Mouse (Mus musculus): Measurements from ENCODE around the gene Primpol. TPM values are rescaled to one million over a fixed set of nuclear protein-coding genes. Genes with fewer than 3 reads are reported as not detected.

The Primpol gene
- polyA plus RNA-seq, 1 experiment from 2014 or later = 11.4 TPM

DNA sequence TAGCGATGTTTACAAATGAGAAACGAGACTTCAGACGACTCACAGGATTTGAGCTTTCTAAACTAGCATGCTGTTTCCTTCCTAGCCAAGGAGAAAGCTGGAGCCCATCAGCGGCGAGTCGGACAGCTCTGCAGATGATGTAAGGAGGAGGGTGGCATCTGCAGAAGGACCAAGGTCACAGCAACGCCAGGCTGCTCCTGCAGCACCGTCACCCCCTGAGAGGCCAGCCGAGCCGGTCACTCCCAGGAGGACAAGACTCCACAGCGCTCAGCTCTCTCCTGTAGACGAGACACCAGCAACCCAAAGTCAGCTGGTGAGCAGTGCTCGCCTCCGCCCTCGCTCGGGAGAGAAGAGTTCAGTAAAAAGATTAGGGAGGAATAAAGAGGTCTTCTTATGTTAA is 54.7 kb downstream of the Primpol start:
- Histone ChIP-seq H3K4me3 (ENCODE audit: low read depth, low read length) (no peak overlapping the region), H3K27me3 (ENCODE audit: insufficient read depth, low read length) (no peaks in the 10 kb centered on the region), H3K4me1 (ENCODE audit: insufficient read depth) (no peaks in the 10 kb centered on the region), H3K9me3 (ENCODE audit: low read depth, low read length) (no peaks in the 10 kb centered on the region), H3K36me3 (ENCODE audit: insufficient read depth) (peaks cover 34% of the 10 kb centered on the region), H3K4me2 (no peak overlapping the region), H3K9ac (no peak overlapping the region), H3K27ac (ENCODE audit: low read depth) (no peak overlapping the region)
- 80% methylated on average over 16 of the region's 16 CpGs for WGBS
- no peak for ATAC-seq (ENCODE audit: insufficient read depth)
- DNase-seq = no peak
- no peak for TF ChIP-seq CTCF (IDR thresholded peaks at IDR 0.05; ENCODE audit: low read depth)

DNA sequence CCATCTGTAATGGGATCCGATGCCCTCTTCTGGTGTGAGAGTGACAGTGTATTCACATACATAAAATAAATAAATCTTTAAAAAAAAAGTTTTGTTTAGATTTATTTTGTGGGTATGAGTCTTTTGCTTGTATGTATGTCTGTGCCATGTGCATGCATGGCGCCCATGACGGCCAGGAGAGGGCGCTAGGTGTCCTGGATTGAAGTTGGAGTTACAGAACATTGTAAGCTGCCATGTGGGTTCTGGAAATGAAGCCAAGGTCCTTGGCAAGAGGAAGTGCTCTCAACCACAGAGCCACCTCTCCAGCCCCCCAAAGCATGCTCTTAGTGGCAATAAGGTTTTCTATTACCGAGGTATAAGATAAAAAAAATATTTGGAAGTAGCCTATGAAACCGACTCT is 57.6 kb downstream of the Primpol start:
- WGBS = 68% methylated on average over 6 of the region's 6 CpGs
- Histone ChIP-seq H3K4me2 (no peak overlapping the region), H3K27me3 (ENCODE audit: insufficient read depth, low read length) (no peaks in the 10 kb centered on the region), H3K27ac (ENCODE audit: low read depth) (no peak overlapping the region), H3K9me3 (ENCODE audit: low read depth, low read length) (no peaks in the 10 kb centered on the region), H3K9ac (no peak overlapping the region), H3K36me3 (ENCODE audit: insufficient read depth) (peaks cover 44% of the 10 kb centered on the region), H3K4me3 (ENCODE audit: low read depth, low read length) (no peak overlapping the region), H3K4me1 (ENCODE audit: insufficient read depth) (no peaks in the 10 kb centered on the region)
- TF ChIP-seq CTCF (IDR thresholded peaks at IDR 0.05; ENCODE audit: low read depth) = peak; percentile 59
- DNase-seq = peak; percentile 73
- no peak for ATAC-seq (ENCODE audit: insufficient read depth)

DNA sequence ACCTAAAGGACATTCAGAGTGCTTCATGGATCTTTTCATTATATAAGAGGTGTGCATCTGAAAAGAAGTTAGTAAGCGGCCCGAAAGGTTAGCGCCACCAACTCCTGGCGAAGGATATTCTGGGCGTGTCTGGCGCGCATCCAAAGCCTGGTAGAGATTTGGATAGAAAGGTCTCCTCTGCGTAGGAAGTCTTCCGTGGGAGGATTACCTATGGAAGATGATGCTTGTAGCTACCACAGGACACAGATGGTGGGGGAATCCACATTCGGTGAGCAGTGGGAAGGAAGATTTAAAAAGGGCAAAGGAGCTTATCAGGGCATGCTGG is 64.6 kb downstream of the Primpol start:
- peak overlapping the region; percentile 64 for H3K9ac ChIP-seq
- H3K4me2 ChIP-seq = peak overlapping the region; percentile 83
- WGBS = 1% methylated on average over 10 of the region's 10 CpGs
- H3K36me3 ChIP-seq (ENCODE audit: insufficient read depth) = peaks cover 18% of the 10 kb centered on the region
- no peaks in the 10 kb centered on the region for H3K9me3 ChIP-seq (ENCODE audit: low read depth, low read length)
- peak overlapping the region; percentile 79; the same call in 1 of the 2 replicates for H3K27ac ChIP-seq (ENCODE audit: low read depth)
- no peak for TF ChIP-seq CTCF (IDR thresholded peaks at IDR 0.05; ENCODE audit: low read depth)
- DNase-seq (peak; percentile 66), ATAC-seq (ENCODE audit: insufficient read depth) (no peak)
- peak overlapping the region; percentile 68 for H3K4me3 ChIP-seq (ENCODE audit: low read depth, low read length)
- H3K27me3 ChIP-seq (ENCODE audit: insufficient read depth, low read length) = no peaks in the 10 kb centered on the region
- peaks cover 4% of the 10 kb centered on the region; the same call in 1 of the 2 replicates for H3K4me1 ChIP-seq (ENCODE audit: insufficient read depth)

- peak within 1 kb of the TSS; percentile 68 for H3K4me3 ChIP-seq (ENCODE audit: low read depth, low read length)
- no peak for TF ChIP-seq CTCF (IDR thresholded peaks at IDR 0.05; ENCODE audit: low read depth)
- ATAC-seq (ENCODE audit: insufficient read depth) (peak; percentile 98), DNase-seq (peak; percentile 100)
- H3K9me3 ChIP-seq (ENCODE audit: low read depth, low read length) = no peaks in the 10 kb centered on the region
- peak within 1 kb of the TSS; percentile 83 for H3K4me2 ChIP-seq
- H3K36me3 ChIP-seq (ENCODE audit: insufficient read depth) = peaks cover 13% of the 10 kb centered on the region
- no peaks in the 10 kb centered on the region for H3K27me3 ChIP-seq (ENCODE audit: insufficient read depth, low read length)
- WGBS = under 1% methylated on average over 50 of the region's 50 CpGs
- H3K4me1 ChIP-seq (ENCODE audit: insufficient read depth) = peaks cover 4% of the 10 kb centered on the region; the same call in 1 of the 2 replicates
- H3K27ac ChIP-seq (ENCODE audit: low read depth) = peak within 1 kb of the TSS; percentile 80
- peak within 1 kb of the TSS; percentile 64 for H3K9ac ChIP-seq
These were observed 65.2 kb downstream of the Primpol start, which contains the start of gene Cenpu for GRCm38 (mm10) chr8:46551615-46552440. Cenpu (plus strand) TSS chr8:46552028.

- peaks cover 4% of the 10 kb centered on the region; the same call in 1 of the 2 replicates for H3K4me1 ChIP-seq (ENCODE audit: insufficient read depth)
- ATAC-seq (ENCODE audit: insufficient read depth) = no peak
- 0 out of 2 replicates have a peak overlapping the region, but pooled peaks have one; percentile 24 for H3K27ac ChIP-seq (ENCODE audit: low read depth)
- peaks cover 7% of the 10 kb centered on the region; the same call in 1 of the 2 replicates for H3K36me3 ChIP-seq (ENCODE audit: insufficient read depth)
- WGBS = 35% methylated on average over 4 of the region's 4 CpGs
- peak; percentile 14 for DNase-seq
- peak overlapping the region; percentile 83 for H3K4me2 ChIP-seq
- no peaks in the 10 kb centered on the region for H3K9me3 ChIP-seq (ENCODE audit: low read depth, low read length)
- H3K4me3 ChIP-seq (ENCODE audit: low read depth, low read length) = peak overlapping the region; percentile 68
- no peak overlapping the region; the same call in 1 of the 2 replicates for H3K9ac ChIP-seq
- H3K27me3 ChIP-seq (ENCODE audit: insufficient read depth, low read length) = no peaks in the 10 kb centered on the region
- TF ChIP-seq CTCF (IDR thresholded peaks at IDR 0.05; ENCODE audit: low read depth) = no peak
These were observed 66.0 kb downstream of the Primpol start for GRCm38 (mm10) chr8:46551029-46551428.

GRCm38 (mm10) chr8:46550058-46550457 is 67.0 kb downstream of the Primpol start:
- H3K27me3 ChIP-seq (ENCODE audit: insufficient read depth, low read length) = no peaks in the 10 kb centered on the region
- no peak overlapping the region for H3K9ac ChIP-seq
- no peak overlapping the region for H3K4me2 ChIP-seq

GRCm38 (mm10) chr8:46547245-46547644 is 69.8 kb downstream of the Primpol start:
- peak; percentile 91 for DNase-seq
- Histone ChIP-seq H3K9ac (no peak overlapping the region), H3K27ac (ENCODE audit: low read depth) (no peak overlapping the region), H3K4me3 (ENCODE audit: low read depth, low read length) (no peak overlapping the region), H3K4me2 (no peak overlapping the region), H3K9me3 (ENCODE audit: low read depth, low read length) (no peaks in the 10 kb centered on the region), H3K27me3 (ENCODE audit: insufficient read depth, low read length) (no peaks in the 10 kb centered on the region), H3K36me3 (ENCODE audit: insufficient read depth) (no peaks in the 10 kb centered on the region), H3K4me1 (ENCODE audit: insufficient read depth) (0 out of 2 replicates have a peak, but pooled peaks cover 4% of the 10 kb centered on the region)
- 25% methylated on average over 4 of the region's 4 CpGs for WGBS
- peak; percentile 83 for TF ChIP-seq CTCF (IDR thresholded peaks at IDR 0.05; ENCODE audit: low read depth)
- no peak for ATAC-seq (ENCODE audit: insufficient read depth)

More at GRCm38 (mm10) chr8:46550058-46550457, 67.0 kb downstream of the Primpol start:
- DNase-seq = no peak
- 82% methylated on average over 8 of the region's 8 CpGs for WGBS
- no peaks in the 10 kb centered on the region for H3K9me3 ChIP-seq (ENCODE audit: low read depth, low read length)
- peaks cover 4% of the 10 kb centered on the region; the same call in 1 of the 2 replicates for H3K4me1 ChIP-seq (ENCODE audit: insufficient read depth)
- no peak overlapping the region for H3K4me3 ChIP-seq (ENCODE audit: low read depth, low read length)
- H3K27ac ChIP-seq (ENCODE audit: low read depth) = no peak overlapping the region
- H3K36me3 ChIP-seq (ENCODE audit: insufficient read depth) = no peaks in the 10 kb centered on the region
- no peak for TF ChIP-seq CTCF (IDR thresholded peaks at IDR 0.05; ENCODE audit: low read depth)
- ATAC-seq (ENCODE audit: insufficient read depth) = no peak

All from lung, embryonic 14.5 days (tissue).